Mouse (Mus musculus): ENCODE data around the gene Hydin. TPM values are rescaled to one million over a fixed set of nuclear protein-coding genes. Genes with fewer than 3 reads are reported as not detected.
A peak's percentile ranks its signal among the peaks of the same experiment; 100 is the strongest.

Gene Hydin
- total and polyA plus RNA-seq, 2 experiments from 2014 or later, result 0.49 to 0.88 TPM

- Histone ChIP-seq H3K9ac (replicated peaks; ENCODE audit: low read length, poor library complexity, severe bottlenecking) (no peak overlapping the region), H3K36me3 (ENCODE audit: insufficient read depth, low read length) (no peaks in the 10 kb centered on the region), H3K27me3 (ENCODE audit: insufficient read depth, low read length) (no peaks in the 10 kb centered on the region), H3K4me1 (ENCODE audit: insufficient read depth, low read length) (no peaks in the 10 kb centered on the region), H3K27ac (ENCODE audit: low read depth, low read length) (no peak overlapping the region), H3K4me3 (ENCODE audit: low read depth, low read length) (no peak overlapping the region), H3K4me2 (ENCODE audit: low read depth, low read length, poor library complexity, severe bottlenecking) (no peak overlapping the region), H3K9me3 (ENCODE audit: low read length) (no peaks in the 10 kb centered on the region)
- DNase-seq (ENCODE audit: low spot score), result peak; percentile 29
- no peak for TF ChIP-seq CTCF (IDR thresholded peaks at IDR 0.05)
- WGBS, result 53% methylated on average over 7 of the region's 7 CpGs
- ATAC-seq (ENCODE audit: low FRiP score), result no peak
Measured at GRCm38 (mm10) chr8:110242278-110243177, 24.2 kb upstream of the Hydin start.

GRCm38 (mm10) chr8:110244566-110244965, 22.2 kb upstream of the Hydin start:
- no peaks in the 10 kb centered on the region for H3K27me3 ChIP-seq (ENCODE audit: insufficient read depth, low read length)
- H3K9ac ChIP-seq (replicated peaks; ENCODE audit: low read length, poor library complexity, severe bottlenecking), result no peak overlapping the region
- no peak overlapping the region for H3K4me2 ChIP-seq (ENCODE audit: low read depth, low read length, poor library complexity, severe bottlenecking)
- H3K4me3 ChIP-seq (ENCODE audit: low read depth, low read length), result no peak overlapping the region
- H3K36me3 ChIP-seq (ENCODE audit: insufficient read depth, low read length), result no peaks in the 10 kb centered on the region
- H3K9me3 ChIP-seq (ENCODE audit: low read length), result no peaks in the 10 kb centered on the region
- H3K4me1 ChIP-seq (ENCODE audit: insufficient read depth, low read length), result no peaks in the 10 kb centered on the region
- no peak overlapping the region for H3K27ac ChIP-seq (ENCODE audit: low read depth, low read length)
- whole genome bisulfite sequencing, result 57% methylated on average over 2 of the region's 2 CpGs
- ATAC-seq (ENCODE audit: low FRiP score), result no peak
- DNase-seq (ENCODE audit: low spot score), result no peak
- TF ChIP-seq CTCF (IDR thresholded peaks at IDR 0.05), result no peak

GRCm38 (mm10) chr8:110247238-110247637, 19.5 kb upstream of the Hydin start:
- no peak for TF ChIP-seq CTCF (IDR thresholded peaks at IDR 0.05)
- no peak overlapping the region for H3K4me2 ChIP-seq (ENCODE audit: low read depth, low read length, poor library complexity, severe bottlenecking)
- 90% methylated on average over 6 of the region's 6 CpGs for WGBS
- no peaks in the 10 kb centered on the region for H3K4me1 ChIP-seq (ENCODE audit: insufficient read depth, low read length)
- ATAC-seq (ENCODE audit: low FRiP score) (no peak), DNase-seq (ENCODE audit: low spot score) (no peak)
- no peak overlapping the region for H3K9ac ChIP-seq (replicated peaks; ENCODE audit: low read length, poor library complexity, severe bottlenecking)
- H3K4me3 ChIP-seq (ENCODE audit: low read depth, low read length), result no peak overlapping the region
- no peak overlapping the region for H3K27ac ChIP-seq (ENCODE audit: low read depth, low read length)
- no peaks in the 10 kb centered on the region for H3K27me3 ChIP-seq (ENCODE audit: insufficient read depth, low read length)
- no peaks in the 10 kb centered on the region for H3K9me3 ChIP-seq (ENCODE audit: low read length)
- H3K36me3 ChIP-seq (ENCODE audit: insufficient read depth, low read length), result no peaks in the 10 kb centered on the region

- WGBS, result 86% methylated on average over 4 of the region's 4 CpGs
Measured at GRCm38 (mm10) chr8:110253986-110254385, 12.8 kb upstream of the Hydin start.

GRCm38 (mm10) chr8:110265796-110266305, 926 bp upstream of the Hydin start:
- H3K9me3 ChIP-seq (ENCODE audit: low read length), result no peaks in the 10 kb centered on the region
- TF ChIP-seq CTCF (IDR thresholded peaks at IDR 0.05), result no peak
- no peak overlapping the region for H3K27ac ChIP-seq (ENCODE audit: low read depth, low read length)
- DNase-seq (ENCODE audit: low spot score) (no peak), ATAC-seq (ENCODE audit: low FRiP score) (no peak)
- no peaks in the 10 kb centered on the region for H3K27me3 ChIP-seq (ENCODE audit: insufficient read depth, low read length)
- H3K36me3 ChIP-seq (ENCODE audit: insufficient read depth, low read length), result no peaks in the 10 kb centered on the region
- WGBS, result 68% methylated on average over 11 of the region's 11 CpGs
- no peak overlapping the region for H3K9ac ChIP-seq (replicated peaks; ENCODE audit: low read length, poor library complexity, severe bottlenecking)
- no peak overlapping the region for H3K4me2 ChIP-seq (ENCODE audit: low read depth, low read length, poor library complexity, severe bottlenecking)
- no peaks in the 10 kb centered on the region for H3K4me1 ChIP-seq (ENCODE audit: insufficient read depth, low read length)
- H3K4me3 ChIP-seq (ENCODE audit: low read depth, low read length), result no peak overlapping the region

More at GRCm38 (mm10) chr8:110253986-110254385, 12.8 kb upstream of the Hydin start:
- Histone ChIP-seq H3K4me2 (ENCODE audit: low read depth, low read length, poor library complexity, severe bottlenecking) (no peak overlapping the region), H3K9ac (replicated peaks; ENCODE audit: low read length, poor library complexity, severe bottlenecking) (no peak overlapping the region), H3K4me3 (ENCODE audit: low read depth, low read length) (no peak overlapping the region), H3K9me3 (ENCODE audit: low read length) (no peaks in the 10 kb centered on the region), H3K27ac (ENCODE audit: low read depth, low read length) (no peak overlapping the region), H3K27me3 (ENCODE audit: insufficient read depth, low read length) (no peaks in the 10 kb centered on the region), H3K4me1 (ENCODE audit: insufficient read depth, low read length) (no peaks in the 10 kb centered on the region), H3K36me3 (ENCODE audit: insufficient read depth, low read length) (no peaks in the 10 kb centered on the region)
- no peak for TF ChIP-seq CTCF (IDR thresholded peaks at IDR 0.05)
- DNase-seq (ENCODE audit: low spot score) (no peak), ATAC-seq (ENCODE audit: low FRiP score) (no peak)

- Histone ChIP-seq H3K4me2 (ENCODE audit: low read depth, low read length, poor library complexity, severe bottlenecking) (peak overlapping the region; percentile 49), H3K9ac (replicated peaks; ENCODE audit: low read length, poor library complexity, severe bottlenecking) (no peak overlapping the region), H3K4me3 (ENCODE audit: low read depth, low read length) (peak overlapping the region; percentile 19; the same call in 1 of the 2 replicates), H3K27ac (ENCODE audit: low read depth, low read length) (no peak overlapping the region), H3K36me3 (ENCODE audit: insufficient read depth, low read length) (no peaks in the 10 kb centered on the region), H3K4me1 (ENCODE audit: insufficient read depth, low read length) (no peaks in the 10 kb centered on the region), H3K9me3 (ENCODE audit: low read length) (no peaks in the 10 kb centered on the region), H3K27me3 (ENCODE audit: insufficient read depth, low read length) (no peaks in the 10 kb centered on the region)
- ATAC-seq (ENCODE audit: low FRiP score) (no peak), DNase-seq (ENCODE audit: low spot score) (no peak)
- TF ChIP-seq CTCF (IDR thresholded peaks at IDR 0.05), result no peak
- 16% methylated on average over 12 of the region's 12 CpGs for WGBS
Measured at GRCm38 (mm10) chr8:110267268-110267667, 491 bp downstream of the Hydin start.
